Mouse (Mus musculus) liver, postnatal 0 days (tissue): ENCODE results near the gene Npy2r.

Experiments used
- CTCF ChIP-seq: sonication (generic); IDR thresholded peaks from 2 replicates; pipeline ENCODE4 v1.5.1; 2016; ENCODE audit warnings: antibody characterized with exemption, low read depth
- EP300 ChIP-seq: IDR thresholded peaks from 2 replicates; pipeline ENCODE4 v1.6.1; 2016; ENCODE audit warnings: antibody characterized with exemption, low read depth, mild to moderate bottlenecking

DNA sequence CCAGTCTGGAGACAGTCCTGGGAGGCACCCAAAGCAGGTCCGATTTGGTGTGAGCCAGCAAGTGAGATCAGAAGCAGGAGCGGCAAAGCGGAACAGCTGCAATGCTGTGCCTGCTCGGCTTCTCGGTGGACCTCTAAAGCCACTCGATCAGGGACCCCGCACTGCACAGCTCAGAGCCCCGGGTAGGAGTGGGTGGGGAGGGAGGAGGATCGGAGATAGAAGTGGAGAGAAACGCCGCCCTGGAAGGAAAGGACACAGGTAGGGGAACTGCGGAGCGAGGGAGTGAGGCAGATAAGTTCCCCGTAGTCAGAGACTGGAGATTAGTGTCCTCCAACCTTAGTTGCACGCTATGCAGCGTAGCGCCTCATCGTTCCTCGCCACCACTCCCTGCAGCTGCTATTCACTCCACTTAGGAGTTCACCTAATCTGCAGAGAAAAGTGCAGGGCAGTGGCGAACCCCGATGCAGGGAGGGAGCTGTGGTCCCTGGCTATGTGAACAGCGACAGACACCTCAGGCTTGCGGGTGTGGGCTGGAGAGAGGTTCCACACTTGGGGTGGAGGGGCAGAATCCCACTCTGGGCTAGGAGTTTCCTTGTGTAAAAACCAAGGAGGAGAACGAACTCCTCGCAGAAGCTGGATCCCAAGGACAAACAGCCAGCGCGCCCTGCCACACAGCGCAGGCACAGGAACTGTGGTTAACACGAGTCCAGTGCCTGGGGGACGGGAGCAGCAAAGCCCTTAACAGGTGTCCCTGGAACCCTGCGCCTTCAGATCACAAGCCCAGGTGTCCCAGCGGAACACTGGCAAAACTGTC, at the start of gene Npy2r:
- no peak for TF ChIP-seq CTCF
- TF ChIP-seq EP300: no peak
